Mouse (Mus musculus) testis, adult 2 months (tissue): Measurements from ENCODE around the gene Hus1b.

Experiments
- CTCF ChIP-seq: fragments of 200-500 bp; IDR thresholded peaks from 2 replicates; pipeline ENCODE4 v1.5.1; 2012; ENCODE audit warnings: low read depth, mild to moderate bottlenecking, inconsistent platforms, low read length, moderate library complexity; ENCODE audit not compliant: control insufficient read depth, insufficient read depth, insufficient replicate concordance
- POLR2A ChIP-seq: fragments of 200-500 bp; IDR thresholded peaks from 2 replicates; pipeline ENCODE4 v1.6.1; 2012; ENCODE audit warnings: low read depth, mild to moderate bottlenecking, inconsistent platforms, low read length, moderate library complexity; ENCODE audit not compliant: control insufficient read depth

- TF ChIP-seq CTCF: no peak
- TF ChIP-seq POLR2A: no peak
Observed at GRCm38 (mm10) chr13:30966507-30966911, 18.9 kb upstream of the Hus1b start.
